Mouse (Mus musculus) heart, embryonic 14.5 days (tissue): Measurements from ENCODE around the gene Oprd1. TPM values are rescaled to one million over a fixed set of nuclear protein-coding genes. Genes with fewer than 3 reads are reported as not detected.

ENCODE experiments used
- ATAC-seq: fragments of 200-750 bp; cut with Nextera tagmentation; 2 replicates; pipeline ENCODE4 v1.8.0; 2017; ENCODE audit warnings: low read depth, moderate TSS enrichment; ENCODE audit not compliant: insufficient number of reproducible peaks, insufficient read depth, low FRiP score
- H3K27ac ChIP-seq, 2 experiments: fragments of 200-500 bp in 1 of 2; fragments of 300-500 bp in 1 of 2; sonication (generic) in 1 of 2; replicated peaks in 1 of 2; 2 replicates each; pipeline ENCODE4 v1.5.1; 2012 to 2014; ENCODE audit warnings: low read depth in 2 of 2, low read length in 2 of 2, control low read depth in 1 of 2, mild to moderate bottlenecking in 1 of 2, mixed read lengths in 1 of 2; ENCODE audit not compliant: control insufficient read depth in 1 of 2, insufficient read depth in 1 of 2
- H3K27me3 ChIP-seq: fragments of 300-500 bp; sonication (generic); 2 replicates; pipeline ENCODE4 v1.6.1; 2014; ENCODE audit warnings: mild to moderate bottlenecking, low read length, control low read depth; ENCODE audit not compliant: control insufficient read depth, insufficient read depth
- H3K36me3 ChIP-seq: fragments of 300-500 bp; sonication (generic); 2 replicates; pipeline ENCODE4 v1.6.1; 2014; ENCODE audit warnings: mild to moderate bottlenecking, control low read depth, low read length, mixed read lengths; ENCODE audit not compliant: control insufficient read depth, insufficient read depth
- H3K4me1 ChIP-seq, 2 experiments: fragments of 200-500 bp in 1 of 2; fragments of 300-500 bp in 1 of 2; sonication (generic) in 1 of 2; 2 replicates each; pipeline ENCODE4 v1.6.1; 2012 to 2014; ENCODE audit warnings: low read length in 2 of 2, control low read depth in 1 of 2, mixed read lengths in 1 of 2; ENCODE audit not compliant: control insufficient read depth in 2 of 2, insufficient read depth in 2 of 2
- H3K4me2 ChIP-seq: fragments of 300-500 bp; sonication (generic); 2 replicates; pipeline ENCODE4 v1.6.1; 2014; ENCODE audit warnings: mild to moderate bottlenecking, low read length
- H3K4me3 ChIP-seq, 2 experiments: fragments of 200-500 bp in 1 of 2; fragments of 300-500 bp in 1 of 2; sonication (generic) in 1 of 2; 2 replicates each; pipeline ENCODE4 v1.5.1; 2012 to 2014; ENCODE audit warnings: low read length in 2 of 2, mild to moderate bottlenecking in 2 of 2, control low read depth in 1 of 2, low read depth in 1 of 2, moderate library complexity in 1 of 2; ENCODE audit not compliant: control insufficient read depth in 1 of 2, insufficient read depth in 1 of 2
- H3K9ac ChIP-seq: fragments of 300-500 bp; sonication (generic); 2 replicates; pipeline ENCODE4 v1.6.1; 2014; ENCODE audit warnings: mild to moderate bottlenecking, low read length
- H3K9me3 ChIP-seq: fragments of 300-500 bp; sonication (generic); 2 replicates; pipeline ENCODE4 v1.6.1; 2016; ENCODE audit warnings: low read length, control low read depth; ENCODE audit not compliant: control insufficient read depth
- WGBS: fragments of 180-500 bp; shearing (Covaris S2); extraction: QIAGEN DNeasy Blood & Tissue Kit; methylation state at CpG from one replicate; pipeline ENCODE4 v1.1.7; 2014; 5-methylcytosine and 5-hydroxymethylcytosine counted together
- polyA plus RNA-seq: library from polyadenylated mRNA; unstranded; fragments of >200 nt; fragmentation: Nextera tagmentation; extraction: Ambion mirVana; gene quantifications from 2 replicates; pipeline ENCODE4 v1.2.1, GENCODE M21; 2014

Gene Oprd1
- polyA plus RNA-seq, 1 experiment from 2014 or later: 0.50 TPM

DNA sequence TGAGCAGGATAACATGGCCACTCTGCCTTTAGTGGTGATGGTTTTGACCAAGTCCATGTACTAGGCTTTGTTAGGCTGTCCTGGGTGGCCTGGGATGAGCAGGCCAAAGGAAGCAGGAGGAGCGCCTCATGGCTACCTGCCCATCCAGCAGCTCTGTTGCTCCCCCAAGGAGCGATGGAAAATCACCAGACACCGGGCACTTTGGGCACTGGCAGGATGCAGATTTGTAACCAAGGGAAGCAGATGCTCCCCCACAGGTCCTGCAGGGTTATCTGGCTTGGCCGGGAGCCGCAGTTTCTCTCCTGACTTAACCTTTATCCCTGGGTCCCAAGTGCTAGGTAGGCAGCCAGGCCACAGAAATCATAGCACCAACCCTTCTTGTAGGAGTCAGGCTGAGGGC is 10.9 kb downstream of the Oprd1 start:
- H3K27me3 ChIP-seq: no peaks in the 10 kb centered on the region
- no peak overlapping the region for H3K9ac ChIP-seq
- no peaks in the 10 kb centered on the region for H3K9me3 ChIP-seq
- H3K4me3 ChIP-seq: no peak overlapping the region
- H3K4me1 ChIP-seq: peaks cover 24 to 38% of the 10 kb centered on the region in 2 experiments
- H3K27ac ChIP-seq: no peak overlapping the region
- no peak for ATAC-seq
- H3K36me3 ChIP-seq: no peaks in the 10 kb centered on the region
- 81% methylated on average over 5 of the region's 5 CpGs for WGBS
- H3K4me2 ChIP-seq: no peak overlapping the region

GRCm38 (mm10) chr4:132132297-132132696 is 12.0 kb downstream of the Oprd1 start:
- ATAC-seq: peak; percentile 45; the same call in 1 of the 2 replicates
- 41% methylated on average over 7 of the region's 7 CpGs for WGBS

GRCm38 (mm10) chr4:132131790-132132189 is 12.5 kb downstream of the Oprd1 start:
- 67% methylated on average over 7 of the region's 7 CpGs for WGBS
- H3K27ac ChIP-seq: 0 out of 4 replicates have a peak overlapping the region, but pooled peaks have one; percentile 6 to 36
- H3K9me3 ChIP-seq: no peaks in the 10 kb centered on the region
- no peak overlapping the region for H3K9ac ChIP-seq
- ATAC-seq: no peak
- H3K36me3 ChIP-seq: no peaks in the 10 kb centered on the region
- H3K4me1 ChIP-seq: peaks cover 31 to 44% of the 10 kb centered on the region in 2 experiments
- no peak overlapping the region for H3K4me3 ChIP-seq
- no peaks in the 10 kb centered on the region for H3K27me3 ChIP-seq
- no peak overlapping the region for H3K4me2 ChIP-seq

More at GRCm38 (mm10) chr4:132132297-132132696, 12.0 kb downstream of the Oprd1 start:
- Histone ChIP-seq H3K4me2 (no peak overlapping the region), H3K36me3 (no peaks in the 10 kb centered on the region), H3K9me3 (no peaks in the 10 kb centered on the region), H3K27me3 (no peaks in the 10 kb centered on the region), H3K4me1 (peaks cover 26 to 40% of the 10 kb centered on the region in 2 experiments), H3K27ac (0 out of 4 replicates have a peak overlapping the region, but pooled peaks of 1 of the 2 experiments have one; percentile 36), H3K4me3 (no peak overlapping the region), H3K9ac (no peak overlapping the region)

GRCm38 (mm10) chr4:132131116-132131515 is 13.2 kb downstream of the Oprd1 start:
- H3K9me3 ChIP-seq: no peaks in the 10 kb centered on the region
- no peaks in the 10 kb centered on the region for H3K36me3 ChIP-seq
- no peaks in the 10 kb centered on the region for H3K27me3 ChIP-seq
- H3K4me3 ChIP-seq: no peak overlapping the region
- H3K4me2 ChIP-seq: no peak overlapping the region
- H3K27ac ChIP-seq: no peak overlapping the region
- peaks cover 36 to 51% of the 10 kb centered on the region in 2 experiments for H3K4me1 ChIP-seq
- ATAC-seq: no peak
- 83% methylated on average over 9 of the region's 9 CpGs for WGBS
- H3K9ac ChIP-seq: no peak overlapping the region

- Histone ChIP-seq H3K4me1 (peaks cover 41 to 56% of the 10 kb centered on the region in 2 experiments), H3K4me2 (no peak overlapping the region), H3K27me3 (no peaks in the 10 kb centered on the region), H3K9me3 (no peaks in the 10 kb centered on the region), H3K9ac (no peak overlapping the region), H3K36me3 (no peaks in the 10 kb centered on the region), H3K4me3 (no peak overlapping the region), H3K27ac (no peak overlapping the region)
- WGBS: 70% methylated on average over 11 of the region's 11 CpGs
- no peak for ATAC-seq
Measured at GRCm38 (mm10) chr4:132130645-132131044, 13.6 kb downstream of the Oprd1 start.

GRCm38 (mm10) chr4:132130134-132130533 is 14.2 kb downstream of the Oprd1 start:
- WGBS: 69% methylated on average over 2 of the region's 2 CpGs
- no peak overlapping the region for H3K4me2 ChIP-seq
- no peaks in the 10 kb centered on the region for H3K9me3 ChIP-seq
- H3K4me1 ChIP-seq: peaks cover 41 to 56% of the 10 kb centered on the region in 2 experiments
- H3K27me3 ChIP-seq: no peaks in the 10 kb centered on the region
- no peak overlapping the region for H3K9ac ChIP-seq
- H3K36me3 ChIP-seq: no peaks in the 10 kb centered on the region
- peak overlapping the region; percentile 85 to 92; a peak in 2 of 4 replicates for H3K27ac ChIP-seq
- no peak overlapping the region for H3K4me3 ChIP-seq
- no peak for ATAC-seq

DNA sequence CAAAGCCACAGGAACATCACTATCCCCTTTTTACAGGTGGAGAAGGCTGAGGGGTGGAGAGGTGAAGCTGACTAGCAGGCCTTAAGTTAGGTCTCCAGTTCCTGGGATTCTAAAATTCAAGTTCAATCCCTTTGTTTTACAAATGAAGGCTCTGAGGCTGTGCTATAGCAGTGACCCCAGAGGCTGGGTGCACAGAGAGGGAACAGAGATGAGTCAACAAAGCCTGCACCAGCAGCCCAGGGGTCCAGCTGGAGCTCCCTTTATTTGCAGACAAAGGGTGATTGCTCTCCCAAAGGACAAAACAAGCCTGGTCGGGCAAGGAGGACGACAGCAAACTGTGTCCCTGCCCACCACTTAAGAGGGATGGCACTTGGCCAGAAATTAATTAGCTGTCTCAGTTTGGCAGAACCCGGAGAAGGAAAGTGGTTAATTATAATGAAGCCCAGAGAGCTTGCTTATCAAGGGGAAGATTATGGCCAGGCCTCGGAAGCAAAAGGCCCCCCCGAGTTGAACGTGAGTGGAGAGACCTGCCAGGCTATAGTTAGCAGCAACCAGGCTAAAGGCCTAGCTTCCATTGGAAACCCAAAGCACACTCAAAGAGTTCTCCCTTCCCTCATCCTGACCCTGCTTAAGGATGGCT is 15.2 kb downstream of the Oprd1 start:
- Histone ChIP-seq H3K9ac (peak overlapping the region; percentile 51; the same call in 1 of the 2 replicates), H3K4me2 (no peak overlapping the region), H3K4me3 (no peak overlapping the region), H3K36me3 (no peaks in the 10 kb centered on the region), H3K9me3 (no peaks in the 10 kb centered on the region), H3K27ac (peak overlapping the region; percentile 85 to 92), H3K27me3 (no peaks in the 10 kb centered on the region), H3K4me1 (peaks cover 41 to 56% of the 10 kb centered on the region in 2 experiments)
- ATAC-seq: peak; percentile 54
- 10% methylated on average over 6 of the region's 6 CpGs for WGBS
